Mouse (Mus musculus) myocyte (in vitro differentiated cells): ENCODE results near the gene Timm50. TPM values are rescaled to one million over a fixed set of nuclear protein-coding genes. Genes with fewer than 3 reads are reported as not detected.

ENCODE experiments used
- H3K27me3 ChIP-seq: one replicate; pipeline ENCODE4 v1.6.1; 2011; ENCODE audit not compliant: control insufficient read depth, insufficient read depth, insufficient read length
- H3K36me3 ChIP-seq: one replicate; pipeline ENCODE4 v1.6.1; 2011; ENCODE audit not compliant: control insufficient read depth, insufficient read depth
- H3K4me2 ChIP-seq: one replicate; pipeline ENCODE4 v1.6.1; 2011; ENCODE audit warnings: low read depth, control low read depth
- H3K4me3 ChIP-seq: one replicate; pipeline ENCODE4 v1.5.1; 2011; ENCODE audit warnings: mild to moderate bottlenecking, control low read depth, moderate library complexity
- H3K79me2 ChIP-seq: one replicate; pipeline ENCODE4 v1.6.1; 2011; ENCODE audit not compliant: control insufficient read depth, insufficient read depth
- H3ac ChIP-seq: one replicate; pipeline ENCODE4 v1.6.1; 2011; ENCODE audit not compliant: control insufficient read depth, insufficient read length
- CEBPB ChIP-seq: IDR thresholded peaks from 2 replicates; pipeline ENCODE4 v1.6.1; 2011; ENCODE audit warnings: mild to moderate bottlenecking, moderate library complexity; ENCODE audit not compliant: poor library complexity, insufficient read depth, severe bottlenecking
- E2F4 ChIP-seq: IDR thresholded peaks from one replicate; pipeline ENCODE4 v1.6.1; 2011; ENCODE audit warnings: mild to moderate bottlenecking, control low read depth, moderate library complexity; ENCODE audit not compliant: insufficient read depth
- MAX ChIP-seq: IDR thresholded peaks from one replicate; pipeline ENCODE4 v1.6.1; 2011; ENCODE audit warnings: low read depth, mild to moderate bottlenecking, control low read depth
- MYOD1 ChIP-seq, 3 experiments: IDR thresholded peaks; one replicate each; pipeline ENCODE4 v1.6.1; 2011; ENCODE audit warnings: control low read depth in 2 of 3, low read depth in 2 of 3, mild to moderate bottlenecking in 2 of 3, moderate library complexity in 1 of 3; ENCODE audit not compliant: insufficient read length in 2 of 3, control insufficient read depth in 1 of 3
- MYOG ChIP-seq, 3 experiments: IDR thresholded peaks; one replicate each; pipeline ENCODE4 v1.6.1; 2011; ENCODE audit warnings: control low read depth in 2 of 3, low read depth in 2 of 3, mild to moderate bottlenecking in 2 of 3; ENCODE audit not compliant: insufficient read length in 2 of 3, control insufficient read depth in 1 of 3, insufficient read depth in 1 of 3
- POLR2A ChIP-seq: IDR thresholded peaks from one replicate; pipeline ENCODE4 v1.6.1; 2011; ENCODE audit warnings: low read depth, mild to moderate bottlenecking, control low read depth, moderate library complexity; ENCODE audit not compliant: insufficient read length
- POLR2AphosphoS2 ChIP-seq: IDR thresholded peaks from one replicate; pipeline ENCODE4 v1.6.1; 2011; ENCODE audit warnings: low read depth, control low read depth; ENCODE audit not compliant: insufficient read length
- REST ChIP-seq: IDR thresholded peaks from one replicate; pipeline ENCODE4 v1.6.1; 2011; ENCODE audit warnings: mild to moderate bottlenecking, control low read depth, moderate library complexity; ENCODE audit not compliant: insufficient read depth, insufficient read length
- SRF ChIP-seq: IDR thresholded peaks from one replicate; pipeline ENCODE4 v1.6.1; 2011; ENCODE audit warnings: low read depth; ENCODE audit not compliant: control insufficient read depth, insufficient read length
- TCF12 ChIP-seq: IDR thresholded peaks from one replicate; pipeline ENCODE4 v1.6.1; 2011; ENCODE audit warnings: mild to moderate bottlenecking, control low read depth; ENCODE audit not compliant: poor library complexity, insufficient read depth, severe bottlenecking
- TCF3 ChIP-seq: IDR thresholded peaks from one replicate; pipeline ENCODE4 v1.6.1; 2011; ENCODE audit warnings: low read depth, control low read depth; ENCODE audit not compliant: insufficient read length
- USF1 ChIP-seq: IDR thresholded peaks from one replicate; pipeline ENCODE4 v1.6.1; 2011; ENCODE audit warnings: low read depth, mild to moderate bottlenecking, control low read depth, moderate library complexity
- polyA plus RNA-seq: library from polyadenylated mRNA; unstranded; fragments of >200 nt; fragmentation: generic; extraction: Trizol; gene quantifications from one replicate; pipeline ENCODE4 v1.2.1, GENCODE M21; 2012; ENCODE audit warnings: missing spikeins

Gene Timm50
- polyA plus RNA-seq, 1 experiment: 83.6 TPM

DNA sequence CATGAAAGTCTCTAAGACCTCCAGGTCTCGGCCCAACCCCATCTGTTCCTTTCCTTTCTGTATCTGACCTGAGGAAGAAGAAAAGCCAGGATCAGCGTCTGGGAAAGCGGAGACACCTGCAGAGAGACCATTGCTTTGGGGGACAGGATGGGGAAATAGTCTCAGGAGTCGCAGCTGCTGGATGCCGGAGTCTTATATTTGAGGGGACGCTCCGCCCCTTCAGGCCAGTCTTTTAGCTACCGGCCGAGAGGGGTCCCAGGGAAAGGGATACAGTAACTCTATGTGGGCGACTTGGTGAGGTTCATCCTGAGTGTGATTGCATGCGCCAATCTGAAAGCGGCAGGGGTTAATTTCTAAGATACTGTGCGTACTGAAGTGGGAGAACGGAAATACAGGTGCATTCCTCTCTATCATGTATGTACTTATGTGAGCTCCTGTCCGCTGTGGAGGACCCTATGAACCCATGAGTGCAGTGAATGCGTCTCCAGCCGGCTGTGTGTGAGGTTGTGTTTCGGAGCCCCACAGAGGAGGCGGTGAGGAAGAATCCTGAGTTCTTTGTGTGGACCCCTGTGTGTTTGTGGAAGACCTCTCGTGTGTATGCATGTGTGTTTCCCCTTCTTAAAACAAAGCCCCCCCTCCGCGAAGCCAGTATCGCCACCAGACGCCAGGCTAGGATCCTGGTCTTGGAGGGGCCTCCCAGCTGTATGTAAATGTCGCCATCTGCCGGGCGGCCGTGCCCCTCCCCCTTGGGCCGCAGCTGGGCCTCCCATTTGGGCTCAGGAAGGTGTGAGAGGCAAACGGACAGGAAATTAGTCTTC is 10.0 kb downstream of the Timm50 start, which contains the start of gene Dll3:
Dll3 (minus strand) TSS at position 623 of the 818 bp plus-strand sequence.
- H3K27me3 ChIP-seq: peaks cover 33% of the 10 kb centered on the region
- TF ChIP-seq MYOD1 (IDR thresholded peaks at IDR 0.05; ENCODE audit: control insufficient read depth in 1 of 3, insufficient read length in 2 of 3, low read depth in 2 of 3) (no peak), REST (no peak), MYOG (IDR thresholded peaks at IDR 0.05; ENCODE audit: control insufficient read depth in 1 of 3, insufficient read depth in 1 of 3, insufficient read length in 2 of 3, low read depth in 2 of 3) (no peak), MAX (no peak)
- H3K4me3 ChIP-seq: no peak within 1 kb of the TSS
- no peak within 1 kb of the TSS for H3K4me2 ChIP-seq
- no peak within 1 kb of the TSS for H3ac ChIP-seq
- H3K36me3 ChIP-seq: no peaks in the 10 kb centered on the region
- no peaks in the 10 kb centered on the region for H3K79me2 ChIP-seq

DNA sequence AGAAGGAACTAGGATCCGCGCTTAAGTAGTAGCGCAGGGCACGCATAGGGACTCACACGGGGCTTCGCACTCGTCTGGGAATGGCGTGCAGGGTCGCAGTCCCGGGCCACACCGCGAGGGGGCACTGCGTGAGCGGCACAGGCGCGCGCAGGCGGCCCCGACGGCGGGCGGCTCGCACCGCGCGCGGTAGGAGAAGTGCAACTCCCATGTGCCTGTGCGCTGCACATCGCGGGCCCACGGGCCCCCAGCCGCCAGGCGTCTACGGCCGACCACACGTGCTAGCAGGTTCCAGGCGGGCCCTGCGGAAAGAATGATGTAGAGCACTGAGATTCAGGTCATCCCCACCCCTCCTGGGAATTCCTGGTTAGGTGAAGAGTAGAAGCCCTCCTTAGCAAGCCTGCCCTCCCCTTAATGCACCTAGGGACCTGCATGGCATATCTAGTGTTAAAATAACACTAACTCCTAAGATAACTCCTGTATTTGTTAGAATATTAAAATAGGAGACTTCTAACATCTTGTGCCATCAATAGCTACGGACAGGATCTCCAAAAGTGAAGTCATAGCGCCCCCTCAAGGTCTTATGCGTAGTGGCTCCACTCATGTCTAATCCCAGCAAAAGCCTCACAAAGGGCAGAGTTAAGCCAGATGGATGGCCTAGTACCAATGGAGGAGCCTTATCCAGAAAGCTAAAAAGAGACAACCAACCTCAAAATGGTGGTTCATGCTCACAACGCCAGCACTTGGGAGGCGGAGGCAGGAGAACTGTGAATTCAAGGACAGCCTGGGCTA is 12.8 kb downstream of the Timm50 start:
- Histone ChIP-seq H3K79me2 (no peaks in the 10 kb centered on the region), H3K4me2 (no peak overlapping the region), H3ac (no peak overlapping the region), H3K27me3 (peaks cover 59% of the 10 kb centered on the region), H3K36me3 (no peaks in the 10 kb centered on the region), H3K4me3 (no peak overlapping the region)
- TF ChIP-seq POLR2A: no peak
- TF ChIP-seq SRF: no peak

DNA sequence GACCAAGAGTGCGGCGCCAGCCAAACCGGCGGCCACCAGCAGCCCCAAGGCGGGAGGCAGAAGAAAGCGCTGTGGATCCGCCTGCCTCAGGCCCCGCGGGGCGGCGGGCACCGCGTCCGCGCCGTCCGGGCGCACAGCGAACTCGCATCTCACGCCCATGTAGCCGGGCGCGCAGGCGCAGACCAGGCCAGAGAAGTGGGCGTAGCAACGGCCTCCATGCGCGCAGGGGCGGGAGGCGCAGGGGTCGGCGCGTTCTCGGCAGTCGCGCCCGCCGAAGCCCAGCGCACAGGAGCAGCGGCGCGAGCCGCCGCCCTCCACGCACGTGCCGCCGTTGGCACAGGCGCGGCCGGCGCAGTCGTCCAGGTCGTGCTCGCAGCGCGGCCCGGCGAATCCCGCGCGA is 17.4 kb downstream of the Timm50 start:
- Histone ChIP-seq H3K36me3 (no peaks in the 10 kb centered on the region), H3ac (no peak overlapping the region), H3K4me3 (no peak overlapping the region), H3K4me2 (peak overlapping the region; percentile 2), H3K79me2 (no peaks in the 10 kb centered on the region), H3K27me3 (peaks cover 83% of the 10 kb centered on the region)
- TF ChIP-seq TCF12 (no peak), MYOG (IDR thresholded peaks at IDR 0.05; ENCODE audit: control insufficient read depth in 1 of 3, insufficient read depth in 1 of 3, insufficient read length in 2 of 3, low read depth in 2 of 3) (no peak), TCF3 (no peak)

DNA sequence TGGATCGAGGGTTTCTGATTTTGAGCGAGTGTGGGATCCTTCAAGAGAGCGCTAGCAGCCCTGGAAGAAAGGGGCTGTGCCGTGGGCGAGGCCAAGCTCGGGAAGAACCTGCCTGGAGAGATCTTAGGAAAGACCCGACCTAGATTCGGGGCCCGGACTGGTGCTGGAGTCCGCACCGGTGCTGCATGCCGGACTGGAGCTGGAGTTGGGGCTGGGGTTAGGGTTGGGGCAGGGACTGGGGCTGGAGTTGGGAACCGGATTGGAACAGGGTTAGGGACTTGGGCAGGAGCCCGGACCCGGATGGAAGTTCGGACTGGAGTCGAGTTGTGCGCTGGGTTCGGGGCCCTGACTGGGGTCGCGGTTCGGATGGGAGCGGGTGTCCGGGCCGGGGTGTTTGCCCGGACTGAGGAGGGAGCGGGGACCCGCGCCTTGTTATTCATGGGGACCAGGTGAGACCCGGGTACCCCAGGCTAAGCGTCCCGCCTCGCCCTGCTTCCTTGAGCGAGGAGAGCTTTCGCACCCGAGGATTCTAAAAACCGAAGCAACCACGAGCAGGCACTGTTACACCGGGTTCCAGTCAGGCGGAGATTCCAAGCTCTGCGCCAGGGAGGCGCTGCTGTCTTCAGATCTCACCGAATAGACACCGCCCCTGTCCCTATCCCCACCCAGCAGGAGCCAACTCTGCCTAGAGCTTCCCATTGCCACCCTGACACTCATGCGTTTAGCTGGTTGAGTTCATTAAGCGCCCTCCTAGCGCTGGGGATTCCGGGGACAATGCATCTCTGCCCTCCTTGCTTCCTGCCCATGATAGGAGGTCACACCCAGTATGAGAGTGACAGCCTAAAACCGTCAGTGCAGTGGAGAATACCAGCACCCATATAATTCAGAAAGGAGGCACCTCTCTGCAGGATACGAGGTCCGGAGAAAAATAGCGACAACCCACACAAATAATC is 21.0 kb downstream of the Timm50 start, which contains the start of gene Selenov:
Selenov (minus strand) TSS at position 549 of the 953 bp plus-strand sequence.
- Histone ChIP-seq H3ac (no peak within 1 kb of the TSS), H3K4me3 (no peak within 1 kb of the TSS), H3K4me2 (peak within 1 kb of the TSS; percentile 18), H3K36me3 (no peaks in the 10 kb centered on the region), H3K27me3 (peaks cover 84% of the 10 kb centered on the region), H3K79me2 (no peaks in the 10 kb centered on the region)
- no peak for TF ChIP-seq SRF
- TF ChIP-seq MYOG (IDR thresholded peaks at IDR 0.05; ENCODE audit: control insufficient read depth in 1 of 3, insufficient read depth in 1 of 3, insufficient read length in 2 of 3, low read depth in 2 of 3): no peak
- no peak for TF ChIP-seq TCF3
- no peak for TF ChIP-seq POLR2AphosphoS2
- TF ChIP-seq TCF12: no peak
- no peak for TF ChIP-seq REST
- no peak for TF ChIP-seq USF1
- TF ChIP-seq MAX: no peak

DNA sequence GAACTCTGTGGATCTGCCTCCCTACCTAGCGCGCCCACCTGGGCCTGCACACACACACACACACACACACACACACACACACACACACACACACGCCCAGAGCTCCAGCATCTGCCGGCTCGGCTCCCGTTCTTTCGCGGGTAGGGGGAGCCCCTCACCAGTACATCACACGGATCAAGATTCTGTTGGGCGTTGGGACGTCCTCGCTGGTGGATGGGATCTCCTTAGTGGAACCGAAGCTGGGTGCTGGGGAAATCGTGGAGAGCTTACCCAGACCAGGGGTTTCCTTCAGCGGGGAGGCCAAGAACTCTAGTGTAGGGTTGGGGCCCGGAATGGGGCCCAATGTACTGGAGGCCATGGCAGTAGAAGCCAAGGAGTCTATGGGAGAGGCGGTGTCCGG is 21.7 kb downstream of the Timm50 start:
- H3K36me3 ChIP-seq: no peaks in the 10 kb centered on the region
- H3K4me3 ChIP-seq: no peak overlapping the region
- H3K4me2 ChIP-seq: no peak overlapping the region
- TF ChIP-seq CEBPB: no peak
- TF ChIP-seq MYOG (IDR thresholded peaks at IDR 0.05; ENCODE audit: control insufficient read depth in 1 of 3, insufficient read depth in 1 of 3, insufficient read length in 2 of 3, low read depth in 2 of 3): no peak
- TF ChIP-seq TCF3: no peak
- TF ChIP-seq POLR2A: no peak
- no peak for TF ChIP-seq E2F4
- no peak for TF ChIP-seq USF1
- TF ChIP-seq MAX: no peak
- TF ChIP-seq MYOD1 (IDR thresholded peaks at IDR 0.05; ENCODE audit: control insufficient read depth in 1 of 3, insufficient read length in 2 of 3, low read depth in 2 of 3): no peak
- TF ChIP-seq TCF12: no peak
- no peak for TF ChIP-seq REST
- no peak for TF ChIP-seq SRF
- TF ChIP-seq POLR2AphosphoS2: no peak
- no peak overlapping the region for H3ac ChIP-seq
- H3K27me3 ChIP-seq: peaks cover 76% of the 10 kb centered on the region
- no peaks in the 10 kb centered on the region for H3K79me2 ChIP-seq
